Mouse (Mus musculus): ENCODE results near the gene Dip2a.

DNA sequence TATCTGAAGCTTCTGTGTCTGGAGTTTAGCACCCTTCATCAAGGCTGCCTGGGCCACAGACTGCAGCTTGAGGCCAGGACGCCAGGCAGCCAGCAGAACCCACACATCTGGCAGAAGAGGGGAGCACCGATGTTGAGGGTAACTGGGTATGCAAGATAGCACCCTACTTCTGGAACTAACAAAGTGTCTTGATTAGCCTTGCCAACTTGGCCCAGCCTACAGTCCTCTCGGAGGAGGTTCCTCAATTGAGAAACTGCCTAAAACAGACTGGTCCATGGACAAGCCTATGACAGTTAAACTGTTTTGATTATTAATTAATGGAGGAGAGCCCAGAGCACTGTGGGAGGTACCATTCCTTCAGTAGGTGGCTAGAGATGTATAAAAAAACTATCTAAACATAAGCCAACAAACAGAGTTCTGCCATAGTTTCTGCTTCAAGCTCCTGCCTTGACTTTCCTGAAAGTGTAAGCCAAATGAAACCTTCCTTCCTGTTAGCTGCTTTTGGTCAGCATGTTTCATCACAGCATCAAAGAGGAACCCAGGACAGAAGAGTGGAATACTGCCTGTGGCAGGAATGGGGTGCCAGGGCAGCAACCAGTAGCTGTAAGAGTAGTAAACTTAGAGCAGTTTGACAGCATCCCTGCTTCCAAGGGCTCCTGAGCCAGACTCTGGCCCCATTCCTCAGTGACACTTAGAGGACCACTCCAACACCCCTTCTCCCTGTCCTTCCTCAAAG lies 55.0 kb downstream of the Dip2a start:
- TF ChIP-seq HCFC1 (IDR thresholded peaks at IDR 0.05; ENCODE audit: borderline replicate concordance, insufficient read depth, low read length) = no peak
- no peak for TF ChIP-seq ZNF384 (IDR thresholded peaks at IDR 0.05; ENCODE audit: low read depth, low read length)

All from ES-E14 (cell line).